Mouse (Mus musculus) Patski (cell line): ENCODE results near the gene Mgat3. TPM values are rescaled to one million over a fixed set of nuclear protein-coding genes. Genes with fewer than 3 reads are reported as not detected.

Experiments
- ATAC-seq: fragments of 100-300 bp; one replicate; pipeline ENCODE4 v1.8.0; 2021
- CTCF ChIA-PET: fragments of 350-600 bp; sonication (Branson Sonifier 250); formaldehyde crosslinking; loops from one replicate; lab custom pipeline; 2022; ENCODE audit warnings: inconsistent platforms; lab: Charles Lee
- POLR2A ChIA-PET: fragments of 350-600 bp; sonication (Branson Sonifier 250); formaldehyde crosslinking; loops from one replicate; lab custom pipeline; 2022; ENCODE audit warnings: antibody characterized with exemption, inconsistent platforms; lab: Charles Lee
- DNase-seq: peaks from one replicate; pipeline ENCODE4 v3.0.0-alpha.2; 2011; ENCODE audit warnings: low read depth, low spot score
- H3K27me3 ChIP-seq: fragments of 371-371 bp; one replicate; pipeline ENCODE4 v1.5.1; 2021
- CTCF ChIP-seq: fragments of 100-300 bp; IDR thresholded peaks from one replicate; pipeline ENCODE4 v1.5.1; 2021
- in situ Hi-C: fragments of 300-500 bp; cut with MboI; formaldehyde crosslinking; loops from 3 replicates; pipeline ENCODE4 v1.11.1; 2018; ENCODE audit warnings: low pct_unique_long_range_greater_than_20kb, mixed read lengths
- polyA plus RNA-seq: library from polyadenylated mRNA; unstranded; gene quantifications from one replicate; pipeline ENCODE4 v1.2.3, GENCODE M21; 2021

Gene Mgat3
- polyA plus RNA-seq, 1 experiment from 2014 or later = 41.0 TPM

DNA sequence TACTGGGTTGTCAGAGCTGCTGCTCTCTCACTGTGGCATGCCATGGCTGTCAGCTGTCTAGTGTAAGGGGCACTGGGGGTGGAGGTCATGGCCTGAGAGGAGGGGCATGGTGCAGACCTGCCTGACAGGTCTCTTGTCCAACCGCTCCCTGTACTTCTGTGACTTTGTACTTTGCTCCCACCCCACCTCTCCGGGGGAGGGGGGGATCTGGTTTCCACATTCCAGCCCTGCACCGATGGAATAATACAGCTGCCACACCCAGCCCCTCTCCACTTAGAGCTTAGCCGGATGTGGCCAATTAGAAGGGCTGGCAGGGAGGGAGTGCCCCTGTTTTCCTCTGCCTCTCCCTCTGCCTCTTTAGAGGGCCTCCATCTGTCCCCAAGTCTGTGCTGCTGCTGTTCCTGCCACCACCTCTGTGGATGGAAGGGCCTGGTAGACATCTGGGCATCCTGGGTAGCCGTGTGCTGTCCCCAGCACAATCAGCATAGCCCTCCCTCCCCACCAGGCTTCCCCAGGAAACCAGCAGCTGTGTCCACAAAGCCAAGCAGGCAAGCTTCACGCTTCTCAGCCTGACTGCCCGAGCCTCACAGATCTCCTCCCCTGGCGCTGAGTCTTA, 14.1 kb upstream of the Mgat3 start:
- no peak for TF ChIP-seq CTCF
- no peak for DNase-seq
- no peaks in the 10 kb centered on the region for H3K27me3 ChIP-seq
- ChIA-PET POLR2A (interaction anchor here (0.7 to 1.0 kb wide), 2 partner anchors 21 to 58 kb away, joined by 3 read pairs; no protein-coding TSS in a partner anchor), CTCF (interaction anchor here (0.7 to 1.5 kb wide), 6 partner anchors 12 to 69 kb away, joined by 3 to 5 read pairs (median 4); partner anchors contain the start of gene Syngr1)
- peak; percentile 45 for ATAC-seq
- in situ Hi-C loops = no loop called here

DNA sequence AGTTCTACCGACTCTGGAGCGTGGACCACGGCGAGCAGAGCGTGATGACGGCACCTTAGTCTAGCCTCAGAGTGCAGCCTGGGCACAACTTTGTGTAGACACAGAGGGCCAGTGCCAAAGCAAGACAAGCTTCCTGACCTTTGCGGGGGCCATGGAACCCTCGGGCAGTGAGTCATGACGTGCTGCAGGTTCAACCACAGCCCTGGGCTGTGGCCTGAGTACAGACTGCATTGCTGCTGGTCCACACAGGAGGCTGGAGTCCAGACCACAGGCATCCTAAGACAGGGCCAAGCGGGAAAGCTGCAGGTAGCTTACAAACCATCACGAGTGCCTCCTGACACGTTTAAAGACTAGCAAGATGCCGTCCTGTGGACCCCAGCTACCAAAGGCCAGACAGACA, 13.3 kb upstream of the Mgat3 start:
- ChIA-PET POLR2A (interaction anchor here (0.9 kb wide), 1 partner anchor 14 kb away, joined by 3 read pairs; the partner anchor contains the start of gene Mgat3), CTCF (interaction anchor here (1.4 to 1.5 kb wide), 3 partner anchors 11 to 69 kb away, joined by 4 to 5 read pairs (median 5); partner anchors contain the start of gene Syngr1)
- DNase-seq = no peak
- in situ Hi-C loops = no loop called here
- TF ChIP-seq CTCF = no peak
- no peaks in the 10 kb centered on the region for H3K27me3 ChIP-seq
- no peak for ATAC-seq

- DNase-seq (no peak), ATAC-seq (no peak)
- ChIA-PET POLR2A (interaction anchor here (0.9 kb wide), 1 partner anchor 13 kb away, joined by 3 read pairs; the partner anchor contains the start of gene Mgat3), CTCF (interaction anchor here (1.5 kb wide), 2 partner anchors 20 to 70 kb away, joined by 4 to 5 read pairs; partner anchors contain the start of gene Syngr1)
- no peaks in the 10 kb centered on the region for H3K27me3 ChIP-seq
- in situ Hi-C loops = no loop called here
- TF ChIP-seq CTCF = no peak
These were observed 12.8 kb upstream of the Mgat3 start for GRCm38 (mm10) chr15:80160726-80161125.

DNA sequence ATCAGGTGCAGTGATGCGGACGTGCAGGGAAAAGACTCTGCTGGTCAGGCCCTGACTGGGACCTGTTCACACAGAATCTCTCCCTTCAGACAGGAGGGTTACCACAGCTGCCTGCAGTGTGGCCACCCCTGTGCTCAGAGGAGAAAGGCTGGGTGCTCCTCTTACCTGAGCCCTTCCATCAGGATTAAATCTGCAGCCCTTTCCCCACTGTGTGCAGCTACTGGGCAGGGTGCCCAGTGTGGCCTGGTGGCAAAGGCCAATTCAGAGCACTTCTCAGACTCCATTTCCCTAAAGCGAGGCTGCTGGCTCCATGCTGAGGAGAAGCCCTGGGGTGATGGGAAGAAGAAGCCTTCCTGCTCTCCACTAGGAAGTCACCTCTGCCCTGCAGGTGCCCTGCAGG, 12.3 kb upstream of the Mgat3 start:
- CTCF ChIA-PET = interaction anchor here (1.2 kb wide), 1 partner anchor 70 kb away, joined by 3 read pairs; the partner anchor contains the start of gene Syngr1
- in situ Hi-C loops = no loop called here

GRCm38 (mm10) chr15:80162401-80162964, 11.0 kb upstream of the Mgat3 start:
- DNase-seq = no peak
- no peak for ATAC-seq
- POLR2A ChIA-PET = interaction anchor here (0.8 to 1.3 kb wide), 2 partner anchors 29 to 39 kb away, joined by 3 read pairs; partner anchors contain the start of gene Tab1
- in situ Hi-C loops = no loop called here
- TF ChIP-seq CTCF = no peak
- CTCF ChIA-PET = interaction anchor here (1.2 kb wide), 1 partner anchor 72 kb away, joined by 3 read pairs; the partner anchor contains the start of gene Syngr1
- no peaks in the 10 kb centered on the region for H3K27me3 ChIP-seq

More for the DNA sequence above, 12.3 kb upstream of the Mgat3 start:
- TF ChIP-seq CTCF = no peak
- DNase-seq = no peak
- POLR2A ChIA-PET = interaction anchor here (0.9 kb wide), 1 partner anchor 13 kb away, joined by 3 read pairs; the partner anchor contains the start of gene Mgat3
- no peak for ATAC-seq
- no peaks in the 10 kb centered on the region for H3K27me3 ChIP-seq

DNA sequence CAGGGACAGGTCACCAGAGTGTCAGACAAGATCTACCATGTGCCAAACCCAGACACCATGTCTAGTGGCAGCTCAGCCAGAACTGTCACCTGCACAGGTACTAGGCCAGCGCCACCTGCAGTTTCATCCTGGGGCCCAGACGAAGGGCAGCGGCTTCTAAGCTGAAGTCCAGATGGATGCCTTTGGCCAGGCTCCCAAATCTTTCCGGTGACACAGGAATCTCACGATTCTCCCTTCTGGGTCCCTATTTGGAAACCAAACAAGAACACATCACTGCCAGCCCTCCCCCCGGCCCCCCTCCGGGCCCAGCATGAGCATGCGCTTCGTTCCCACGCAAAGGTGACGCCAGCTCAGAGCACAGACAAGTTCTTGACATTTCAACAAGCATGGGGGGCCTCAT, 10.2 kb upstream of the Mgat3 start:
- in situ Hi-C loops = no loop called here
- ATAC-seq (no peak), DNase-seq (no peak)
- no peaks in the 10 kb centered on the region for H3K27me3 ChIP-seq
- ChIA-PET POLR2A (interaction anchor here (1.3 kb wide), 1 partner anchor 39 kb away, joined by 3 read pairs; no protein-coding TSS in a partner anchor), CTCF (no interaction called here)
- no peak for TF ChIP-seq CTCF

DNA sequence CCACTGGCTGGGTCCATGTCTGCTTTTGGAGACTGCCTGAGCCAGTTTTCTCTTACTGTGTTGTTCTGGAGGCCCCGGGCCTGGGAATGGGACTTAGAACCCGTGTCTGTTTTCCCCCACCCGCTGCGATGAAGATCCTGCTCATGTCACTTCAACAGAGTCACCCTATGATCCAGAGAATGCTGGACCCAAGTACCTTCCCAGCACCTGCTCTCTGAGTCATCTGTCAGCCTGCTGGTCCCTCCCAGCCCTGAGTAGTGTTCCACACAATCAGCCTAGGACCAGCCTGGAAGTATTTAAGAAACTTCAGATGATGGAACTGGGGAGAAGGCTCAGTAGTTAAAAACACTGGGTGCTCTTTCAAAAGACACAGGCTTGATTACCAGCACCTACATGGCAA, 9.8 kb upstream of the Mgat3 start:
- H3K27me3 ChIP-seq = no peaks in the 10 kb centered on the region
- ATAC-seq (no peak), DNase-seq (no peak)
- ChIA-PET CTCF (no interaction called here), POLR2A (interaction anchor here (1.3 kb wide), 1 partner anchor 38 kb away, joined by 3 read pairs; no protein-coding TSS in a partner anchor)
- in situ Hi-C loops = no loop called here
- TF ChIP-seq CTCF = no peak

GRCm38 (mm10) chr15:80165396-80165795, 8.1 kb upstream of the Mgat3 start:
- no peak for DNase-seq
- TF ChIP-seq CTCF = no peak
- POLR2A ChIA-PET = no interaction called here
- ATAC-seq = no peak
- CTCF ChIA-PET = no interaction called here
- in situ Hi-C loops = no loop called here
- H3K27me3 ChIP-seq = no peaks in the 10 kb centered on the region

GRCm38 (mm10) chr15:80169484-80169883, 4.0 kb upstream of the Mgat3 start:
- in situ Hi-C loops = no loop called here
- no peak for ATAC-seq
- ChIA-PET CTCF (interaction anchor here (0.9 kb wide), 1 partner anchor 79 kb away, joined by 3 read pairs; no protein-coding TSS in a partner anchor), POLR2A (no interaction called here)
- no peak for DNase-seq
- no peaks in the 10 kb centered on the region for H3K27me3 ChIP-seq
- no peak for TF ChIP-seq CTCF

DNA sequence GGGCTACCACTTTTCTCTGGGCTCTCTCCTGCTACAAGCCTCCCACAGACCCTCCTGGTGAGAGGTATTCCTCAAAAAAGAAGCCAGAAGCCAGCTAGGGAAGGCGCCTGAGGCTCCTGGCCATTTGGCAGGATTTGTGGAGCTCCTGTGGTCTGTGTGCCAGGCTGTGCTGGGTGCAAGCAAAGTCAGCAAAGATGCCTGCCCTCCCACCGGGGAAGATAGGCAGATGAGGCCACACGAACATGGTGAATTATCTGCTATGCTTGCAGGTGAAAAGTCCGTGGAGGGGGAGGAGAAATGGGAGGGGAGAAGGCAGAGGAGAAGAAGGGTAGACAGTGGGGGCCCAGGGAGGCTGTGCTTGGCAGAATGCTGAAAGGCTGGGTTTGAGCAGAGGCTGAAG, 3.2 kb upstream of the Mgat3 start:
- no peak for TF ChIP-seq CTCF
- H3K27me3 ChIP-seq = no peaks in the 10 kb centered on the region
- ATAC-seq (no peak), DNase-seq (no peak)
- POLR2A ChIA-PET = no interaction called here
- CTCF ChIA-PET = interaction anchor here (1.6 kb wide), 1 partner anchor 11 kb away, joined by 5 read pairs; no protein-coding TSS in a partner anchor
- in situ Hi-C loops = no loop called here

DNA sequence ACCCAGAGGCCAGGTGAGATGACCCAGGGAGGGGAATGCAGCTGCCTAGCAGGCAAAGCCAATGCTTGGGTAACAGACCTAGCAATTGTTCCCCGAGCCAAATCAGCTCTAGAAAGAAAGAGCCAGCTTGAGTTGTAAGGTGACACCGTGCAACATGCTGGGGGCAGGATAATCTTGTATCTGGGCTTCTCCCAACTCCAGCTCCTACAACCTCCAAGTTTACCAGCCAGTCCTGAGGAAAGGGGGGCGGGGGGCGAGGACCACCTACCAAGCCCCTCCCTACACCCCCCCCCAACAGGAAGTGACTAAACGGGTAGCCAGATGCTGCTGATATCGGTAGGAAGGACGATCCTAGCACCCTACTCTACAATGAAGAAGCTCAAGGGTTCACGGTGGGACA, 2.2 kb upstream of the Mgat3 start:
- TF ChIP-seq CTCF = no peak
- CTCF ChIA-PET = interaction anchor here (1.6 kb wide), 1 partner anchor 12 kb away, joined by 5 read pairs; no protein-coding TSS in a partner anchor
- POLR2A ChIA-PET = interaction anchor here (0.7 kb wide), 2 partner anchors 22 to 43 kb away, joined by 4 to 5 read pairs; no protein-coding TSS in a partner anchor

More for the DNA sequence above, 2.2 kb upstream of the Mgat3 start:
- ATAC-seq (no peak), DNase-seq (no peak)
- in situ Hi-C loops = no loop called here
- H3K27me3 ChIP-seq = no peaks in the 10 kb centered on the region
